ENCODE assay signal across 17 mouse cellular contexts in the genomic region with DNA sequence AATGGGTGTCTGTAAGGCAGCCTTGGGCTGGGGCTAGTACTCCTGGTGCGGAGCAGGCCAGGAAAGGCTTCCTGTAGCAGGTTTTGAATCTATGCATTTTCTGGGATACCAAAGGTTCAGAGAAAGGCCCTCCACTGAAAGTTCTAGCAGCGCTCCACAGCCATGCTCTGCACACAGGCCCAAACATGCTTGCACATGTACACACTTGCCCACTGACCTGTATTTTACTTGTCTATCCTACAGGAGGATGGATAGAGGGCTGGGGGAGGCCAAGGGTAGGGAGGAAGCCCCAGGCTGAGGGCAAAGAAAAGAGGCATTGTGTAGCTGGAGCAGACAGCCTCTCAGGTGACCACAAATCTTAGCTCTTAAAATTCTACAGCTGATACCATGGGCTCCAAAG. TPM values are rescaled to one million over a fixed set of nuclear protein-coding genes. Genes with fewer than 3 reads are reported as not detected.
DNase-seq lines count a peak whose midpoint lies in the region; ATAC-seq and TF ChIP-seq lines count a peak whose summit lies in the region.
"Had no signal": no experiment of that assay in that cellular context is flagged by ENCODE, and none has a peak within 500 bp of the region (broad histone marks: within the 10 kb centered on the region; RNA-seq: fewer than 3 reads in every experiment).

No protein-coding gene starts in this region.

- H3K27ac ChIP-seq in hindbrain, embryonic 10.5 days, result 0 out of 2 replicates have a peak overlapping the region, but pooled peaks have one; percentile 9
- H3K27ac ChIP-seq in hindbrain, embryonic 16.5 days (ENCODE audit: low read depth, low read length), result no peak overlapping the region
- no peak overlapping the region for H3K27ac ChIP-seq in kidney, adult 2 months (ENCODE audit: insufficient read depth, low read depth, low read length)
- H3K27ac ChIP-seq: forebrain, embryonic 15.5 days; lung, embryonic 15.5 days; macrophage; midbrain, embryonic 12.5 days had no signal

- peaks cover 25% of the 10 kb centered on the region for H3K4me1 ChIP-seq in hindbrain, embryonic 10.5 days (replicated peaks)
- peaks cover 8% of the 10 kb centered on the region for H3K4me1 ChIP-seq in hindbrain, embryonic 16.5 days (ENCODE audit: control insufficient read depth, insufficient read depth, low read depth, low read length)
- peaks cover 25% of the 10 kb centered on the region for H3K4me1 ChIP-seq in E14TG2a.4 (replicated peaks; ENCODE audit: low read depth, low read length)
- no peaks in the 10 kb centered on the region for H3K4me1 ChIP-seq in kidney, adult 2 months (ENCODE audit: control insufficient read depth, insufficient read depth, low read length)

- H3K4me2 ChIP-seq in hindbrain, embryonic 16.5 days (ENCODE audit: low read length), result no peak overlapping the region
- H3K4me2 ChIP-seq: forebrain, embryonic 15.5 days had no signal

- no peak for DNase-seq in hindbrain, embryonic 10.5 days (ENCODE audit: low spot score)
- peak; percentile 22 for DNase-seq in embryo, embryonic 10.5 days (ENCODE audit: low spot score)
- DNase-seq in forelimb bud, embryonic 11.5 days (ENCODE audit: low read depth, low spot score), result peak; percentile 31
- DNase-seq in layer of hippocampus, adult 18-20 months (ENCODE audit: low spot score in 2 of 2), result no peak
- no peak for DNase-seq in kidney, adult 2 months
- no peak for DNase-seq in adrenal gland, adult 2 months
- DNase-seq: layer of hippocampus, adult 9-11 months had no signal

- no peaks in the 10 kb centered on the region for H3K9me3 ChIP-seq in hindbrain, embryonic 10.5 days
- no peaks in the 10 kb centered on the region for H3K9me3 ChIP-seq in hindbrain, embryonic 16.5 days (ENCODE audit: control insufficient read depth, low read length)
- no peaks in the 10 kb centered on the region for H3K9me3 ChIP-seq in E14TG2a.4 (ENCODE audit: low read length)
- H3K9me3 ChIP-seq: forebrain, embryonic 15.5 days; G1E; lung, embryonic 15.5 days; midbrain, embryonic 12.5 days had no signal

- no peak for ATAC-seq in hindbrain, embryonic 16.5 days
- ATAC-seq: inflammation-experienced regulatory T-cells, adult 6 months had no signal

- H3K9ac ChIP-seq in hindbrain, embryonic 16.5 days (ENCODE audit: low read depth, low read length), result no peak overlapping the region
- H3K9ac ChIP-seq: forebrain, embryonic 15.5 days; lung, embryonic 15.5 days had no signal

- TF ChIP-seq CTCF in E14TG2a.4 (conservative IDR thresholded peaks at IDR 0.05; ENCODE audit: low read length), result no peak
- TF ChIP-seq CTCF in kidney, adult 2 months (conservative IDR thresholded peaks at IDR 0.05; ENCODE audit: insufficient read depth, insufficient read length, low read depth, low read length), result no peak

- WGBS in hindbrain, embryonic 10.5 days, result 72% methylated on average over 2 of the region's 2 CpGs
- WGBS in hindbrain, embryonic 16.5 days, result 78% methylated on average over 2 of the region's 2 CpGs
- WGBS in kidney, adult 2 months, result 93% methylated on average over 2 of the region's 2 CpGs

- no peak for TF ChIP-seq POLR2A in kidney, adult 2 months (IDR thresholded peaks at IDR 0.05; ENCODE audit: low read depth, low read length)

- peaks cover 69% of the 10 kb centered on the region for H3K27me3 ChIP-seq in hindbrain, embryonic 10.5 days (ENCODE audit: insufficient read depth, poor library complexity, severe bottlenecking)
- peaks cover 13% of the 10 kb centered on the region for H3K27me3 ChIP-seq in hindbrain, embryonic 16.5 days (replicated peaks; ENCODE audit: control insufficient read depth, insufficient read depth, low read length)
- H3K27me3 ChIP-seq in E14TG2a.4 (ENCODE audit: insufficient read depth, low read length), result peaks cover 76% of the 10 kb centered on the region
- H3K27me3 ChIP-seq in kidney, adult 2 months (replicated peaks; ENCODE audit: control insufficient read depth, insufficient read depth, low read length), result no peaks in the 10 kb centered on the region

- peak overlapping the region; percentile 52; the same call in 1 of the 2 replicates for H3K4me3 ChIP-seq in hindbrain, embryonic 10.5 days
- no peak overlapping the region for H3K4me3 ChIP-seq in hindbrain, embryonic 16.5 days (ENCODE audit: low read length)
- 0 out of 2 replicates have a peak overlapping the region, but pooled peaks have one; percentile 82 for H3K4me3 ChIP-seq in E14TG2a.4 (replicated peaks; ENCODE audit: low read length)
- H3K4me3 ChIP-seq in kidney, adult 2 months (ENCODE audit: insufficient read depth, low read depth, low read length), result no peak overlapping the region
- H3K4me3 ChIP-seq: forebrain, embryonic 15.5 days had no signal

- no peaks in the 10 kb centered on the region for H3K36me3 ChIP-seq in hindbrain, embryonic 10.5 days
- no peaks in the 10 kb centered on the region for H3K36me3 ChIP-seq in hindbrain, embryonic 16.5 days (ENCODE audit: control insufficient read depth, insufficient read depth, low read length)
- no peaks in the 10 kb centered on the region for H3K36me3 ChIP-seq in E14TG2a.4 (ENCODE audit: insufficient read depth, low read length)
- no peaks in the 10 kb centered on the region for H3K36me3 ChIP-seq in kidney, adult 2 months (ENCODE audit: control insufficient read depth, insufficient read depth, low read length)
- H3K36me3 ChIP-seq: forebrain, embryonic 15.5 days; lung, embryonic 15.5 days; midbrain, embryonic 12.5 days had no signal

RNA-seq across cellular contexts. Expression of a gene that starts 1.1 kb away (rescaled TPM):
- 4.7 and 5.0 TPM in 2 replicates for polyA plus RNA-seq in hindbrain, embryonic 10.5 days (2016; fragmentation: Nextera tagmentation; extraction: Ambion mirVana)
- polyA plus RNA-seq in hindbrain, embryonic 16.5 days (2015; fragmentation: Nextera tagmentation; extraction: Ambion mirVana), result 1.2 and 2.4 TPM in 2 replicates
- under 1 TPM in 1 of 2 experiments, not detected in 1; 0.41 TPM for total RNA-seq in layer of hippocampus, adult 18-20 months (2021)
- 1.4 and 3.0 TPM in 2 replicates for polyA plus RNA-seq in kidney, adult 2 months (2012; rRNA removed)
- under 1 TPM; 0.45 to 0.72 TPM for total RNA-seq in adrenal gland, adult 2 months (2021)
- polyA plus RNA-seq in adrenal gland, adult 2 months (2012; rRNA removed), result 5.5 and 5.7 TPM in 2 replicates
- total RNA-seq: granulocyte monocyte progenitor cell, adult 5-6 weeks; neutrophil, adult 5-6 weeks had no signal
- polyA plus RNA-seq: inflammation-experienced regulatory T-cells, adult 6 months; macrophage had no signal

RNA-seq across cellular contexts. Expression of a gene that starts 50.5 kb away (rescaled TPM):
- 8.2 and 9.1 TPM in 2 replicates for polyA plus RNA-seq in hindbrain, embryonic 10.5 days (2016; fragmentation: Nextera tagmentation; extraction: Ambion mirVana)
- polyA plus RNA-seq in hindbrain, embryonic 16.5 days (2015; fragmentation: Nextera tagmentation; extraction: Ambion mirVana), result 6.2 and 6.4 TPM in 2 replicates
- 1 to 10 TPM; 7.6 to 8.5 TPM for total RNA-seq in layer of hippocampus, adult 18-20 months (2021)
- 4.4 and 4.5 TPM in 2 replicates for polyA plus RNA-seq in kidney, adult 2 months (2012; rRNA removed)
- 1 to 10 TPM; 4.0 to 6.8 TPM for total RNA-seq in adrenal gland, adult 2 months (2021)
- polyA plus RNA-seq in adrenal gland, adult 2 months (2012; rRNA removed), result 4.1 and 5.4 TPM in 2 replicates

RNA-seq across cellular contexts. Expression of a gene that starts 58.5 kb away (rescaled TPM):
- 10.9 and 14.2 TPM in 2 replicates for polyA plus RNA-seq in hindbrain, embryonic 10.5 days (2016; fragmentation: Nextera tagmentation; extraction: Ambion mirVana)
- polyA plus RNA-seq in hindbrain, embryonic 16.5 days (2015; fragmentation: Nextera tagmentation; extraction: Ambion mirVana), result 12.0 and 13.2 TPM in 2 replicates
- total RNA-seq in layer of hippocampus, adult 18-20 months (2021), result 10 to 100 TPM; 26.5 to 29.4 TPM
- 77.9 and 83.6 TPM in 2 replicates for polyA plus RNA-seq in kidney, adult 2 months (2012; rRNA removed)
- 10 to 100 TPM; 56.9 to 62.1 TPM for total RNA-seq in adrenal gland, adult 2 months (2021)
- polyA plus RNA-seq in adrenal gland, adult 2 months (2012; rRNA removed), result 58.2 and 60.7 TPM in 2 replicates

Comparison
In these comparisons a context has a peak if more than half of its experiments do, and no peak if none do; other contexts are left out.
1. H3K4me3 ChIP-seq: peak in hindbrain, embryonic 10.5 days (single experiment) and E14TG2a.4 (single experiment); none in hindbrain, embryonic 16.5 days (single experiment) and kidney, adult 2 months (single experiment).
2. DNase-seq: peak in embryo, embryonic 10.5 days (single experiment) and forelimb bud, embryonic 11.5 days (single experiment); none in hindbrain, embryonic 10.5 days (single experiment), layer of hippocampus, adult 18-20 months (0 of 2), kidney, adult 2 months (single experiment) and adrenal gland, adult 2 months (single experiment).